Mouse (Mus musculus) heart, adult 2 months (tissue): ENCODE data around the gene Pogz.

Source experiments
- EP300 ChIP-seq: fragments of 200-500 bp; IDR thresholded peaks from 2 replicates; pipeline ENCODE4 v1.6.1; 2011; ENCODE audit warnings: low read depth, low read length, control low read depth; ENCODE audit not compliant: insufficient read depth
- POLR2A ChIP-seq: fragments of 200-500 bp; IDR thresholded peaks from 2 replicates; pipeline ENCODE4 v1.6.1; 2011; ENCODE audit warnings: mild to moderate bottlenecking, low read depth, low read length, control low read depth; ENCODE audit not compliant: insufficient read depth

- TF ChIP-seq POLR2A (no peak), EP300 (no peak)
These were observed 65.4 kb downstream of the Pogz start for GRCm38 (mm10) chr3:94902747-94903146.
